Mouse (Mus musculus) myocyte (in vitro differentiated cells): ENCODE measurements at regions not wholly inside any gene's neighbourhood (a gene's known extent, or its start where the extent isn't known, plus 50 kb on each side); places are given as distances from the start of the nearest gene placed in this dataset.

Experiments
- MAX ChIP-seq: IDR thresholded peaks from one replicate; pipeline ENCODE4 v1.6.1; 2011; ENCODE audit warnings: low read depth, mild to moderate bottlenecking, control low read depth
- MYOD1 ChIP-seq, 3 experiments: IDR thresholded peaks; one replicate each; pipeline ENCODE4 v1.6.1; 2011; ENCODE audit warnings: control low read depth in 2 of 3, low read depth in 2 of 3, mild to moderate bottlenecking in 2 of 3, moderate library complexity in 1 of 3; ENCODE audit not compliant: insufficient read length in 2 of 3, control insufficient read depth in 1 of 3
- POLR2A ChIP-seq: IDR thresholded peaks from one replicate; pipeline ENCODE4 v1.6.1; 2011; ENCODE audit warnings: low read depth, mild to moderate bottlenecking, control low read depth, moderate library complexity; ENCODE audit not compliant: insufficient read length
- POLR2AphosphoS2 ChIP-seq: IDR thresholded peaks from one replicate; pipeline ENCODE4 v1.6.1; 2011; ENCODE audit warnings: low read depth, control low read depth; ENCODE audit not compliant: insufficient read length
- REST ChIP-seq: IDR thresholded peaks from one replicate; pipeline ENCODE4 v1.6.1; 2011; ENCODE audit warnings: mild to moderate bottlenecking, control low read depth, moderate library complexity; ENCODE audit not compliant: insufficient read depth, insufficient read length
- TCF12 ChIP-seq: IDR thresholded peaks from one replicate; pipeline ENCODE4 v1.6.1; 2011; ENCODE audit warnings: mild to moderate bottlenecking, control low read depth; ENCODE audit not compliant: poor library complexity, insufficient read depth, severe bottlenecking
- USF1 ChIP-seq: IDR thresholded peaks from one replicate; pipeline ENCODE4 v1.6.1; 2011; ENCODE audit warnings: low read depth, mild to moderate bottlenecking, control low read depth, moderate library complexity

GRCm38 (mm10) chr11:91196841-91197240 is 380.5 kb downstream of the Kif2b start:
- TF ChIP-seq MAX (no peak), TCF12 (no peak), POLR2AphosphoS2 (no peak), POLR2A (no peak), MYOD1 (IDR thresholded peaks at IDR 0.05; ENCODE audit: control insufficient read depth in 1 of 3, insufficient read length in 2 of 3, low read depth in 2 of 3) (no peak), REST (no peak), USF1 (no peak)
